Mouse (Mus musculus): ENCODE results near the gene Tunar.
A peak's percentile ranks its signal among the peaks of the same experiment; 100 is the strongest.

Tunar gene

DNA sequence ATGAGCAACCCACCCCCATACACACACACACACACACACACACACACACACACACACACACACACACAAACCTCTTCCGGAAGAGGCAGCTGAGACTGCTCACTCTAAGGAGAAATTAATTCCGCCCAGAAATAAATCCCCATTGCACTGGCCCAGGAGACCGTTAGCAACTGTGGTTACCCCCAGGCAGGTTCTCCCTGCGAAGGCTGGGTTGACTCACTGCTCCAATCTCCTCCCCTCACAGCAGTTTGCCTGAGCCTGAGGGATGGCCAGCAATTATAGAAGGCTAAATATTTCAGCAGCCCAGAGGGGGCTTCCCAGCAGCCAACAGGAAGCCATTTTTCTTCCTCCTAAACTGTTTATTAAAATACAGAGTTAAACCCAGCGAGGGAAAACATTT is 64.5 kb downstream of the Tunar start:
- no peak for DNase-seq (ENCODE audit: low spot score)

DNA sequence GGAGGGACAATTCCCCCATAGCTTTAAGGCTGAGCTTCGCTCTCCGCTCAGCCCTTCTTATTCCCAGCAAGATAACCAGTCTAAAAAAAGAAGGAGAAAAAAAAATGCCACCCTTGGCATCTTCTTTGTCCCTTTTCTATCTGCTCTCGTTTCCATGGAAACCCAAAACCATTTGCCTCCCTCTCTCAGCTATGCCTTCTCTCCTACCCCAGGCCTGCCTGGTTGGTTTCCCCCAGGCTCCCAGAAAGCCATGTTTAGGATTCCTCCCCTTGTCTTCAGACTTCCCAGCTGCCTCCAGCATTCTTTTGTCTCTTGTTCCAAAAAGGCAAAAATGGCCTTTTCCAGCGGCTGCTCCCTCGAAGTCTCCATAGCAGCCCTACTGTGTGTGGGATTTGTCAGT is 70.1 kb downstream of the Tunar start:
- DNase-seq (ENCODE audit: low spot score), result no peak

DNA sequence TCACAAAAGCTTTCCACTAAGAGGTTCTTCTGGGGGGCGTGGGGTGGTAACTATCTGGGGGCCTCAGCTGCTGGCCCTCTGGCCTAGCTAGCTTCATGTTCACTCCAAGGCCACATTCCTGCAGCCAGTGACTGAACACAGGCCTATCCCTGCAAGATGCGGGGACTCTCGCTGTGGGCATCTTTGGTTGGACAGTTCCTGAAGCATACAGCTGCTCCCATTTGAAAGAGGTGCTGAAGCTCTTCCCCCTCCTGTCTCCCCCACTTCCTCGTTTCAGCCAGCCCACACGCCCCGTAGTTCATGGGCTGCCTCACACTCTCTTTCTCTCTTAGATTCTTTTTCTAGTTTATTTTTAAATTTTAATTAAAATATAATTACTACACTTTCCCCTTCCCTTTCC is 72.3 kb downstream of the Tunar start:
- no peak for DNase-seq (ENCODE audit: low spot score)

DNA sequence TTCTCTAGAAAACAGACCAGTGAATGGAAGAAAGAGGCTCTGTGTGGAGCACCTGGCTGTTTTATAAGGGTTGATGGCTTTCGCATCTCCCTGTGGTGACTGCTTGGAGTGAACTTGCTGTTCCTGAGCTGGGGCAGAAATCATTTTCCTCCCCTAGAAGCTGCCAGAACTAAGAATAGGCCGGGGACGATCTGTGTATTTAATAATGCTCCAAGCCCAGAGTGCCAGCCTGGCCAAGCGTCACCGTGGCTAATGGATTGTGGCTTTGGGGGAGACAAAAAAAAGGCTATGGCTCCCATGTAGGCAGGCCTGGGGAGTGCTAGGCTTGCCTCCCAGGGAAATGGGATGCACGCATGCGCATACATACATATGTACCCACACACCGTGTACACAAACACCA is 80.2 kb downstream of the Tunar start:
- DNase-seq (ENCODE audit: low spot score), result no peak

DNA sequence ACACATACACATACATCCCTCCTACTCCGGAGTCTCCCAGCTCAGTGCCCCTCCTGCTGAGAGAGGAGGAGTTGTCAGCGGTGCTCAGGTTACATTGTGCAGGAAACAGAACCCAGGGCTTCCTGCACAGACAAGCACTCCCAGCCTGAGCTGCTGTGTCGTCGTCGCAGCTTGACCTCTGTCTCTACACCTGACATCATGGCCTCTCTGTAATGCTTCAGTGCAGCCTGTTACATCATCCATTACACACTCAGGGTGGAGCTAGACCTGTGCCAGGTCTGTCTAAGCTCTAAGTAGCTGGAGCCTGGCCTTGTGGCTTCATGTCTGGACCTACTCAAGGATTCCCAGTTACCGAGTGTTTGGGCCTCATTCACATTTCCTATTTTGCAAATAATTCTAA is 86.8 kb downstream of the Tunar start:
- DNase-seq (ENCODE audit: low spot score), result no peak

DNA sequence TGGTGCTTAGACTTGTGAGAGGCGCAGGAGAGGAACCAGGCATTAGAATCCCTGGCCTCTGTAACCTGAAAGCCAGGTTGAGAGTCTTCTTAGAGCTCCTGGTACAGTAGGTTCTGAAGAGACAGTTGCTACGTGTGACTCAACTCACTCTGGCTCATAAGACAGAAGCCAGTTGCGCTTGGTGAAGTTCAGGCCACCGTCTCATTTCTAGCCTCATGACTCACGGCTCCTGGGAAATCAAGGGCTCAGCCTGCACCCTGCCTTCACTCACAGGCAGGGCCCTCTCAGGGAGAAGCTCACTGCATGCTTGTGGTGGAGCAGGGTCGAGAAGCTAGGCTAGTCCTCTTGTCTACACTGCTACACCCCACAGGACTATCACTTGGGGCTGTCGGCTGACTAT is 92.9 kb downstream of the Tunar start:
- no peak for DNase-seq (ENCODE audit: low spot score)

DNA sequence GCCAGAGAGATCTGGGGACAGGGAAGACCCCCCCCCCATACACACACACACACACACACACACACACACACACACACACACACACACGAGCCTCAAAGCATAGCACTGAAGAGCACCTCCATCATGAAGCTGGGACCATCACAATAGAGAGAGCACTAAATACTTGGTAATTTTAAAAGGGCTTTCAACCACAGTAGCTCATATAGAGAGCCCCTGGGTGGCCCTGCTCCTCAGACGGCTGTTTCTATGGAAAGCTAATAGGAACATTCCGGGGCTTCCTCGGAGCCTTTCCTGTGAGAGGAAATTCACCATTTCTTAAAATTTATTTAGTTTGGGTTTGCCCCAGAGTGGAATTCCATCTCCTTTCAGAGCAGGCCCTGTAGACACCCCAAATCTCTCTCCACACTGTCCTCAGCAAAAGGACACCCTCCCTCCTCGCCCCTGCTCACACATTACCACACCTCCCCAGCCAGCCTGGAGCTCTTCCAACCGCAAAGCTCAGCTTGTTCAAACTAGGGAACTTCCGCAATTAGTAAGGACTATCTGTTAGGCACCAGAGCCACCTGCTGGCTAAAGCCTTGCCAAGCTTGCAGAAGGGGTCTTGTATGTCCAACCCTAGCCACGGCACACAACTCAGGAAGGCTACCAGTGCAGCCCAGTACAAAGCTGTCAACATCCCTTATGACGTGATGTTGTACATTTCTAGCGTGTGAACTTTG is 93.5 kb downstream of the Tunar start:
- peak; percentile 49 for DNase-seq (ENCODE audit: low spot score)

DNA sequence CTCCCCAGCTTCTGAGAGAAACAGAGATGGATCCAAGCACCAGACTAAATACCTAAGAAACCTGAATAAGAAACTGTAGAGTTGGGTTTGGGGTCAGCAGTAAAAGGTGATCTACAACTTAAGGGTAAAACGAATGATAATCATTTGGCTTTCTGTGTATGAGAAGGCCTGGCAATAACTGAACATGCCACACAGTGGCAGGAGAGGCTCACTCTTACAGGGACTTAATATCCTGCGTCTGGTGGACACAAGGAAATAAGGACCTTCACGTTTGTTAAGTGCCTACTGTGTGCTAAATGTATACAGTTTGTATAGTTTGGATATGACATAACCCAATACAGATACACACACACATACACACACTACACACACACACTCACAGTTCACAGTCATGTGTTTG is 98.2 kb downstream of the Tunar start:
- DNase-seq (ENCODE audit: low spot score), result no peak

DNA sequence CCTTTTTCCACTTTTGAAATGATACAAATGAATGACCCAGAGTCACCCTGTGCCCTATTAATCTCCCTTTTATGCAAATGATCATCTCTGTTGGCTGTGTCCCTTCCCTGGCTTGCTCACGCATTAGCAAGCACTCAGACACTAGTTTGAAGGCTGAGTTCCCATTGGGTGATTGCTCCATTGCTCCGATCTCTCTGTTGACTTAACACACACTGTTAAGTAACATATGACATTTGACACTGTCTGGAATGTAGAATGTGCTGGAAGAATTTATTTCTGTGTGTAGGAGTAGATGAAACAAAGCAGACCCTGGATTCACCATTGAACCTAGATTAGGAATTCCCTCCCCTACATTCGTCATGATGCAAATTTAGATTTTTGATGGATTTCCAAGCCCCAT is 99.1 kb downstream of the Tunar start:
- no peak for DNase-seq (ENCODE audit: low spot score)
